Comparison of ENCODE assay signal across 13 mouse cellular contexts in genomic region chr1:184935980-184936379, GRCm38 (mm10).
"Had no signal": no experiment of that assay in that cellular context is flagged by ENCODE, and none has a peak within 500 bp of the region (broad histone marks: within the 10 kb centered on the region; RNA-seq: fewer than 3 reads in every experiment).

No protein-coding gene starts in this region.

- H3K4me1 ChIP-seq: midbrain, embryonic 10.5 days; neural tube, embryonic 15.5 days had no signal

- H3K27ac ChIP-seq: kidney, postnatal 0 days; midbrain, embryonic 10.5 days; neural tube, embryonic 15.5 days had no signal

- H3K9me3 ChIP-seq: limb, embryonic 15.5 days; midbrain, embryonic 10.5 days; neural tube, embryonic 15.5 days had no signal

- H3K4me3 ChIP-seq: limb, embryonic 15.5 days; midbrain, embryonic 10.5 days; myocyte; neural tube, embryonic 15.5 days had no signal

- DNase-seq: kidney, adult 11 months; kidney, adult 9 months; kidney, postnatal 36 days; layer of hippocampus, adult 9-11 months; layer of hippocampus, postnatal 36 days; right cerebral cortex, adult 18-20 months; right cerebral cortex, postnatal 25 days; thymus, postnatal 4 days had no signal

- H3K4me2 ChIP-seq: limb, embryonic 15.5 days; neural tube, embryonic 15.5 days had no signal

- H3K27me3 ChIP-seq: limb, embryonic 15.5 days; neural tube, embryonic 15.5 days had no signal

- H3K9ac ChIP-seq: limb, embryonic 15.5 days; neural tube, embryonic 15.5 days had no signal

- H3K36me3 ChIP-seq: limb, embryonic 15.5 days had no signal
